Mouse (Mus musculus) limb, embryonic 12.5 days (tissue): Measurements from ENCODE around the gene Taf13. TPM values are rescaled to one million over a fixed set of nuclear protein-coding genes. Genes with fewer than 3 reads are reported as not detected.

ENCODE experiments used
- ATAC-seq: fragments of 200-750 bp; cut with Nextera tagmentation; 2 replicates; pipeline ENCODE4 v1.8.0; 2017; ENCODE audit warnings: low read depth, moderate TSS enrichment; ENCODE audit not compliant: insufficient number of reproducible peaks, insufficient read depth, low FRiP score, low TSS enrichment
- H3K27ac ChIP-seq: fragments of 300-500 bp; sonication (generic); 2 replicates; pipeline ENCODE4 v1.5.1; 2016; ENCODE audit warnings: mild to moderate bottlenecking, moderate library complexity
- H3K27me3 ChIP-seq: fragments of 300-500 bp; sonication (generic); 2 replicates; pipeline ENCODE4 v1.6.1; 2016; ENCODE audit warnings: mild to moderate bottlenecking, moderate library complexity
- H3K36me3 ChIP-seq: fragments of 300-500 bp; sonication (generic); 2 replicates; pipeline ENCODE4 v1.6.1; 2016; ENCODE audit warnings: mild to moderate bottlenecking, moderate library complexity
- H3K4me1 ChIP-seq: fragments of 300-500 bp; sonication (generic); replicated peaks from 2 replicates; pipeline ENCODE4 v1.6.1; 2016
- H3K4me2 ChIP-seq: fragments of 300-500 bp; sonication (generic); 2 replicates; pipeline ENCODE4 v1.6.1; 2016; ENCODE audit warnings: mild to moderate bottlenecking, moderate library complexity
- H3K4me3 ChIP-seq: fragments of 300-500 bp; sonication (generic); replicated peaks from 2 replicates; pipeline ENCODE4 v1.5.1; 2016; ENCODE audit warnings: mild to moderate bottlenecking
- H3K9ac ChIP-seq: fragments of 300-500 bp; sonication (generic); replicated peaks from 2 replicates; pipeline ENCODE4 v1.6.1; 2016; ENCODE audit warnings: mild to moderate bottlenecking, moderate library complexity
- H3K9me3 ChIP-seq: fragments of 300-500 bp; sonication (generic); 2 replicates; pipeline ENCODE4 v1.6.1; 2016; ENCODE audit warnings: mild to moderate bottlenecking, moderate library complexity
- WGBS: fragments of 180-500 bp; shearing (Covaris S2); methylation state at CpG from one replicate; pipeline ENCODE4 v1.1.7; 2016; 5-methylcytosine and 5-hydroxymethylcytosine counted together
- microRNA-seq: library from miRNA; unstranded; fragments of <30 nt; microRNA quantifications from one replicate; pipeline ENCODE4, GENCODE M21; 2017
- polyA plus RNA-seq: library from polyadenylated mRNA; unstranded; fragments of >200 nt; fragmentation: Nextera tagmentation; extraction: Ambion mirVana; gene quantifications from 2 replicates; pipeline ENCODE4 v1.2.1, GENCODE M21; 2016

Taf13 gene
- polyA plus RNA-seq, 1 experiment from 2014 or later, result 49.9 TPM

GRCm38 (mm10) chr3:108584580-108584979, 13.1 kb downstream of the Taf13 start:
- Histone ChIP-seq H3K4me2 (no peak overlapping the region), H3K9me3 (no peaks in the 10 kb centered on the region), H3K36me3 (peaks cover 10% of the 10 kb centered on the region), H3K4me1 (no peaks in the 10 kb centered on the region), H3K27ac (no peak overlapping the region), H3K27me3 (no peaks in the 10 kb centered on the region), H3K9ac (no peak overlapping the region), H3K4me3 (no peak overlapping the region)
- 82% methylated on average over 4 of the region's 4 CpGs for WGBS
- ATAC-seq, result no peak

- H3K9me3 ChIP-seq, result no peaks in the 10 kb centered on the region
- H3K27me3 ChIP-seq, result no peaks in the 10 kb centered on the region
- WGBS, result 50% methylated on average over 2 of the region's 2 CpGs
- H3K4me3 ChIP-seq, result no peak overlapping the region
- no peak overlapping the region for H3K4me2 ChIP-seq
- H3K27ac ChIP-seq, result no peak overlapping the region
- H3K36me3 ChIP-seq, result peaks cover 3% of the 10 kb centered on the region; the same call in 1 of the 2 replicates
- no peak for ATAC-seq
- 0 out of 2 replicates have a peak, but pooled peaks cover 11% of the 10 kb centered on the region for H3K4me1 ChIP-seq
- H3K9ac ChIP-seq, result no peak overlapping the region
Measured at GRCm38 (mm10) chr3:108588446-108588845, 16.9 kb downstream of the Taf13 start.

- Histone ChIP-seq H3K27ac (peak within 1 kb of the TSS; percentile 69), H3K27me3 (no peaks in the 10 kb centered on the region), H3K36me3 (no peaks in the 10 kb centered on the region), H3K9me3 (no peaks in the 10 kb centered on the region), H3K4me1 (0 out of 2 replicates have a peak, but pooled peaks cover 11% of the 10 kb centered on the region), H3K4me3 (peak within 1 kb of the TSS; percentile 91), H3K9ac (peak within 1 kb of the TSS; percentile 77), H3K4me2 (peak within 1 kb of the TSS; percentile 98)
- ATAC-seq, result peak; percentile 99
- WGBS, result 5% methylated on average over 44 of the region's 44 CpGs
Measured at GRCm38 (mm10) chr3:108590786-108591529, 19.5 kb downstream of the Taf13 start, which contains the start of gene Wdr47. Gene Wdr47 (plus strand): TSS chr3:108591279.

- under 1% methylated on average over 60 of the region's 61 CpGs for WGBS
- Histone ChIP-seq H3K9me3 (no peaks in the 10 kb centered on the region), H3K27ac (peak overlapping the region; percentile 69), H3K4me1 (0 out of 2 replicates have a peak, but pooled peaks cover 11% of the 10 kb centered on the region), H3K27me3 (no peaks in the 10 kb centered on the region), H3K36me3 (no peaks in the 10 kb centered on the region), H3K4me3 (peak overlapping the region; percentile 91), H3K4me2 (peak overlapping the region; percentile 98), H3K9ac (peak overlapping the region; percentile 77)
- peak; percentile 87 for ATAC-seq
Measured at GRCm38 (mm10) chr3:108591530-108592522, 20.3 kb downstream of the Taf13 start.

GRCm38 (mm10) chr3:108608906-108609305, 37.4 kb downstream of the Taf13 start:
- Histone ChIP-seq H3K4me3 (no peak overlapping the region), H3K9me3 (no peaks in the 10 kb centered on the region), H3K27me3 (no peaks in the 10 kb centered on the region), H3K4me2 (no peak overlapping the region), H3K36me3 (peaks cover 13% of the 10 kb centered on the region; the same call in 1 of the 2 replicates), H3K27ac (no peak overlapping the region), H3K4me1 (no peaks in the 10 kb centered on the region), H3K9ac (no peak overlapping the region)
- WGBS, result 68% methylated on average over 3 of the region's 3 CpGs
- ATAC-seq, result no peak

Small RNA genes lying within 50 kb of the gene (microRNA-seq; reads per million reads assigned to microRNA genes)
- gene Gm22860, result not detected

Other genes with a start within 250 kb of the Taf13 start
- not detected in 2 replicates for gene Mybphl, start 206.8 kb upstream of the Taf13 start, polyA plus RNA-seq
- gene Psrc1, start 187.9 kb upstream of the Taf13 start, polyA plus RNA-seq, result 78.1 and 83.5 TPM in 2 replicates
- 4.4 and 6.3 TPM in 2 replicates for gene Celsr2, start 156.1 kb upstream of the Taf13 start, polyA plus RNA-seq
- 119 and 127 TPM in 2 replicates for gene Sars, start 126.5 kb upstream of the Taf13 start, polyA plus RNA-seq
- gene 1700013F07Rik, start 37.5 kb upstream of the Taf13 start, polyA plus RNA-seq, result not detected in 2 replicates
- gene 5330417C22Rik, start 35.2 kb upstream of the Taf13 start, polyA plus RNA-seq, result 0.21 and 0.29 TPM in 2 replicates
- gene Tmem167b, start 9.2 kb upstream of the Taf13 start, polyA plus RNA-seq, result 37.4 and 39.2 TPM in 2 replicates
- gene Wdr47, start 19.6 kb downstream of the Taf13 start, polyA plus RNA-seq, result 10.9 TPM in 2 replicates
- gene Clcc1, start 82.2 kb downstream of the Taf13 start, polyA plus RNA-seq, result 79.9 and 86.2 TPM in 2 replicates
- gene Gpsm2, start 150.6 kb downstream of the Taf13 start, polyA plus RNA-seq, result 93.6 and 104 TPM in 2 replicates
- 1.1 and 1.4 TPM in 2 replicates for gene Aknad1, start 168.0 kb downstream of the Taf13 start, polyA plus RNA-seq